Mouse (Mus musculus) limb, embryonic 12.5 days (tissue): ENCODE results near the gene Cnnm4. TPM values are rescaled to one million over a fixed set of nuclear protein-coding genes. Genes with fewer than 3 reads are reported as not detected.

Experiments used
- ATAC-seq: fragments of 200-750 bp; cut with Nextera tagmentation; 2 replicates; pipeline ENCODE4 v1.8.0; 2017; ENCODE audit warnings: low read depth, moderate TSS enrichment; ENCODE audit not compliant: insufficient number of reproducible peaks, insufficient read depth, low FRiP score, low TSS enrichment
- H3K27ac ChIP-seq: fragments of 300-500 bp; sonication (generic); 2 replicates; pipeline ENCODE4 v1.5.1; 2016; ENCODE audit warnings: mild to moderate bottlenecking, moderate library complexity
- H3K27me3 ChIP-seq: fragments of 300-500 bp; sonication (generic); 2 replicates; pipeline ENCODE4 v1.6.1; 2016; ENCODE audit warnings: mild to moderate bottlenecking, moderate library complexity
- H3K36me3 ChIP-seq: fragments of 300-500 bp; sonication (generic); 2 replicates; pipeline ENCODE4 v1.6.1; 2016; ENCODE audit warnings: mild to moderate bottlenecking, moderate library complexity
- H3K4me1 ChIP-seq: fragments of 300-500 bp; sonication (generic); replicated peaks from 2 replicates; pipeline ENCODE4 v1.6.1; 2016
- H3K4me2 ChIP-seq: fragments of 300-500 bp; sonication (generic); 2 replicates; pipeline ENCODE4 v1.6.1; 2016; ENCODE audit warnings: mild to moderate bottlenecking, moderate library complexity
- H3K4me3 ChIP-seq: fragments of 300-500 bp; sonication (generic); replicated peaks from 2 replicates; pipeline ENCODE4 v1.5.1; 2016; ENCODE audit warnings: mild to moderate bottlenecking
- H3K9ac ChIP-seq: fragments of 300-500 bp; sonication (generic); replicated peaks from 2 replicates; pipeline ENCODE4 v1.6.1; 2016; ENCODE audit warnings: mild to moderate bottlenecking, moderate library complexity
- H3K9me3 ChIP-seq: fragments of 300-500 bp; sonication (generic); 2 replicates; pipeline ENCODE4 v1.6.1; 2016; ENCODE audit warnings: mild to moderate bottlenecking, moderate library complexity
- WGBS: fragments of 180-500 bp; shearing (Covaris S2); methylation state at CpG from one replicate; pipeline ENCODE4 v1.1.7; 2016; 5-methylcytosine and 5-hydroxymethylcytosine counted together
- polyA plus RNA-seq: library from polyadenylated mRNA; unstranded; fragments of >200 nt; fragmentation: Nextera tagmentation; extraction: Ambion mirVana; gene quantifications from 2 replicates; pipeline ENCODE4 v1.2.1, GENCODE M21; 2016

Cnnm4 gene
- polyA plus RNA-seq, result 16.8 and 17.7 TPM in 2 replicates

- peak within 1 kb of the TSS; percentile 69; the same call in 1 of the 2 replicates for H3K27ac ChIP-seq
- peak within 1 kb of the TSS; percentile 69 for H3K4me2 ChIP-seq
- H3K27me3 ChIP-seq, result no peaks in the 10 kb centered on the region
- ATAC-seq, result peak; percentile 87
- H3K9ac ChIP-seq, result peak within 1 kb of the TSS; percentile 70
- no peaks in the 10 kb centered on the region for H3K36me3 ChIP-seq
- peaks cover 46% of the 10 kb centered on the region for H3K4me1 ChIP-seq
- under 1% methylated on average over 67 of the region's 98 CpGs for WGBS
- H3K4me3 ChIP-seq, result peak within 1 kb of the TSS; percentile 68
- H3K9me3 ChIP-seq, result no peaks in the 10 kb centered on the region
Measured at GRCm38 (mm10) chr1:36471181-36472105, at the start of gene Cnnm4. Cnnm4 (plus strand) TSS chr1:36471620.

DNA sequence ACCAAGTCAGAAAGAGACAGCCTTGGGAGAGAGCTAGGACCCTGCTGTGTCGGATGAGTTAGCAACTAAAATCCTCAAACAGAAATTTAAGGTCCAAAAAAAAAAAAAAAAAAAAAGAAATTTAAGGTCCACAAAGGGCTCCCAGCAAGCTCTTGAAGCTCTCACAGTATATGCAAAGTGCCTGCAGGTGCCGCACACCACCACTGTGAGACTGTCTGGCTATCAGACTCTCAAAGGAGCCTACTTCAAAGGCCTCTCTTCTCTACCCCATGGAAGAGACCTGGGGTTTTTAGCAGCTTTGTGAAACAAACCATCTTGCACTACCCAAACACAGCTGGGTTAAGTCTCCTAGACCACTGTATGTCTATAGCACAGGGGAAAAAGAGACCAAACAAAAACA, 41.9 kb upstream of the Cnnm4 start:
- H3K36me3 ChIP-seq, result peaks cover 97% of the 10 kb centered on the region
- WGBS, result 93% methylated on average over 2 of the region's 2 CpGs
- H3K4me3 ChIP-seq, result no peak overlapping the region
- H3K9ac ChIP-seq, result no peak overlapping the region
- no peaks in the 10 kb centered on the region for H3K27me3 ChIP-seq
- H3K9me3 ChIP-seq, result no peaks in the 10 kb centered on the region
- ATAC-seq, result no peak
- H3K4me2 ChIP-seq, result no peak overlapping the region
- H3K27ac ChIP-seq, result no peak overlapping the region
- no peaks in the 10 kb centered on the region for H3K4me1 ChIP-seq

- no peak overlapping the region for H3K4me3 ChIP-seq
- H3K9ac ChIP-seq, result no peak overlapping the region
- 85% methylated on average over 4 of the region's 4 CpGs for WGBS
- H3K4me1 ChIP-seq, result no peaks in the 10 kb centered on the region
- H3K4me2 ChIP-seq, result no peak overlapping the region
- H3K27me3 ChIP-seq, result no peaks in the 10 kb centered on the region
- H3K36me3 ChIP-seq, result peaks cover 97% of the 10 kb centered on the region
- no peaks in the 10 kb centered on the region for H3K9me3 ChIP-seq
- H3K27ac ChIP-seq, result no peak overlapping the region
- no peak for ATAC-seq
Measured at GRCm38 (mm10) chr1:36432999-36433398, 38.4 kb upstream of the Cnnm4 start.

- Histone ChIP-seq H3K9ac (no peak overlapping the region), H3K27me3 (no peaks in the 10 kb centered on the region), H3K4me3 (no peak overlapping the region), H3K4me2 (no peak overlapping the region), H3K36me3 (peaks cover 97% of the 10 kb centered on the region), H3K9me3 (no peaks in the 10 kb centered on the region), H3K4me1 (no peaks in the 10 kb centered on the region), H3K27ac (no peak overlapping the region)
- 92% methylated on average over 3 of the region's 3 CpGs for WGBS
- ATAC-seq, result no peak
Measured at GRCm38 (mm10) chr1:36433616-36434015, 37.8 kb upstream of the Cnnm4 start.

GRCm38 (mm10) chr1:36435071-36435470, 36.3 kb upstream of the Cnnm4 start:
- no peaks in the 10 kb centered on the region for H3K4me1 ChIP-seq
- no peak overlapping the region for H3K4me2 ChIP-seq
- WGBS, result 81% methylated on average over 4 of the region's 4 CpGs
- H3K27ac ChIP-seq, result no peak overlapping the region
- no peak overlapping the region for H3K9ac ChIP-seq
- H3K9me3 ChIP-seq, result no peaks in the 10 kb centered on the region
- H3K4me3 ChIP-seq, result no peak overlapping the region
- H3K36me3 ChIP-seq, result peaks cover 97% of the 10 kb centered on the region
- no peak for ATAC-seq
- H3K27me3 ChIP-seq, result no peaks in the 10 kb centered on the region

- ATAC-seq, result no peak
- H3K9ac ChIP-seq, result no peak overlapping the region
- WGBS, result 96% methylated on average over 6 of the region's 6 CpGs
- H3K27me3 ChIP-seq, result no peaks in the 10 kb centered on the region
- peaks cover 93% of the 10 kb centered on the region for H3K36me3 ChIP-seq
- no peak overlapping the region for H3K4me2 ChIP-seq
- H3K27ac ChIP-seq, result no peak overlapping the region
- no peaks in the 10 kb centered on the region for H3K9me3 ChIP-seq
- H3K4me3 ChIP-seq, result no peak overlapping the region
- no peaks in the 10 kb centered on the region for H3K4me1 ChIP-seq
Measured at GRCm38 (mm10) chr1:36436515-36436914, 34.9 kb upstream of the Cnnm4 start.

DNA sequence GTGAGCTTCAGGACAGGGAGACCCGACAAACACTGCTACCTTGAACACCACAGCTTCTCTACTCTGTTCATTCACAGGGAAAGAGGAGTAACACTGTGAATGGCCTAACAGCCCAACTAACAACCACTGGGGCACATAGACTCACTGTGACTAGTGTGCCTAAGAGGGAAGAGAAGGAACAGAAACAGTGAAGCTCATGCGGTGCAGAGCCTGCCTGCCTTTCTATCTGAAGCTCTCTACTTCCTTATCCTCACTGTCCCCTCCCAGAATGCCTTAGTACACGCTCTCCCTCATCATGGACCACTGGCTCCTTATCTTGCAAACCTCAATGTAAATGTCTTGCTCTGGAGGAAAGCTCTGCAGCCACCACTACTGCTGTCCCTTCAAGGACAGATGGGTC, 34.2 kb upstream of the Cnnm4 start:
- Histone ChIP-seq H3K4me2 (no peak overlapping the region), H3K4me3 (no peak overlapping the region), H3K9me3 (no peaks in the 10 kb centered on the region), H3K4me1 (no peaks in the 10 kb centered on the region), H3K27ac (no peak overlapping the region), H3K9ac (no peak overlapping the region), H3K27me3 (no peaks in the 10 kb centered on the region), H3K36me3 (peaks cover 93% of the 10 kb centered on the region)
- ATAC-seq, result no peak
- 94% methylated on average over 3 of the region's 3 CpGs for WGBS

DNA sequence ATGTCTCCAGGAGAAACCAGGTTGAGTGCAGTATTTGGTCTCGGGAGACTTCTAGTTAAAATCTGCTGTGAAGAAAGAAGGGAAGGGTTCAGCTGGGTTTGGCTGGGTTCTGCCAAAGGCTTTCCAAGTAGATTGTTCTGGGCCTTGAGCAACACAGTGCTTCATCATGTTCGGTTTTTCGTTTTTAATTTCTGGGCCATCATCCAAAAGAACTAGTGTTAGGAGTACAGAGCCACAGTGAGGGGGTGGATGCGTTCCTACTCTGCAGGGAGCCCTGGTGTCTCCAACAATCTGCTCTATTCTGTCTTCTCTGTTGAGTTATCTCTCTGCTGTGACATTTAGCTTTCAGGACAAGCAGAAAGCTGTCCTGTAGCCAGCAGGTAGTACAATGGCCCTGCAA, 30.3 kb upstream of the Cnnm4 start:
- 93% methylated on average over 4 of the region's 4 CpGs for WGBS

GRCm38 (mm10) chr1:36444471-36445464, 26.7 kb upstream of the Cnnm4 start, which contains the start of gene Lman2l:
Lman2l (minus strand) TSS chr1:36445271.
- Histone ChIP-seq H3K9ac (peak within 1 kb of the TSS; percentile 74), H3K36me3 (peaks cover 30% of the 10 kb centered on the region), H3K4me3 (peak within 1 kb of the TSS; percentile 77), H3K4me2 (peak within 1 kb of the TSS; percentile 82), H3K4me1 (peaks cover 10% of the 10 kb centered on the region; the same call in 1 of the 2 replicates), H3K9me3 (no peaks in the 10 kb centered on the region), H3K27me3 (no peaks in the 10 kb centered on the region), H3K27ac (peak within 1 kb of the TSS; percentile 85)
- ATAC-seq, result peak; percentile 98
- 1% methylated on average over 57 of the region's 57 CpGs for WGBS

More for the DNA sequence above, 30.3 kb upstream of the Cnnm4 start:
- Histone ChIP-seq H3K4me3 (no peak overlapping the region), H3K9ac (no peak overlapping the region), H3K4me2 (no peak overlapping the region), H3K4me1 (peaks cover 10% of the 10 kb centered on the region; the same call in 1 of the 2 replicates), H3K9me3 (no peaks in the 10 kb centered on the region), H3K36me3 (peaks cover 67% of the 10 kb centered on the region), H3K27me3 (no peaks in the 10 kb centered on the region), H3K27ac (no peak overlapping the region)
- ATAC-seq, result no peak

- 0 out of 2 replicates have a peak overlapping the region, but pooled peaks have one; percentile 20 for H3K4me2 ChIP-seq
- ATAC-seq, result peak; percentile 32; the same call in 1 of the 2 replicates
- H3K27me3 ChIP-seq, result no peaks in the 10 kb centered on the region
- WGBS, result 41% methylated on average over 8 of the region's 8 CpGs
- H3K27ac ChIP-seq, result peak overlapping the region; percentile 43
- H3K9me3 ChIP-seq, result no peaks in the 10 kb centered on the region
- peak overlapping the region; percentile 77; the same call in 1 of the 2 replicates for H3K4me3 ChIP-seq
- peaks cover 26% of the 10 kb centered on the region for H3K36me3 ChIP-seq
- no peak overlapping the region for H3K9ac ChIP-seq
- peaks cover 10% of the 10 kb centered on the region; the same call in 1 of the 2 replicates for H3K4me1 ChIP-seq
Measured at GRCm38 (mm10) chr1:36445508-36445907, 25.9 kb upstream of the Cnnm4 start.
